Mouse (Mus musculus) embryonic stem cell, embryonic (primary cell): ENCODE measurements at regions not wholly inside any gene's neighbourhood (a gene's known extent, or its start where the extent isn't known, plus 50 kb on each side); places are given as distances from the start of the nearest gene placed in this dataset.

ENCODE experiments used
- CTCF ChIA-PET, 4 experiments: fragments of 300-600 bp in 2 of 4; fragments of 350-600 bp in 2 of 4; sonication (Branson Sonifier 250); formaldehyde crosslinking; loops; one replicate each; lab custom pipeline; 2022; ENCODE audit warnings: inconsistent platforms in 2 of 4; lab: Charles Lee
- POLR2A ChIA-PET, 4 experiments: fragments of 300-600 bp in 2 of 4; fragments of 350-600 bp in 2 of 4; sonication (Branson Sonifier 250); formaldehyde crosslinking; loops; one replicate each; lab custom pipeline; 2022; ENCODE audit warnings: antibody characterized with exemption in 4 of 4, inconsistent platforms in 1 of 4; lab: Charles Lee

DNA sequence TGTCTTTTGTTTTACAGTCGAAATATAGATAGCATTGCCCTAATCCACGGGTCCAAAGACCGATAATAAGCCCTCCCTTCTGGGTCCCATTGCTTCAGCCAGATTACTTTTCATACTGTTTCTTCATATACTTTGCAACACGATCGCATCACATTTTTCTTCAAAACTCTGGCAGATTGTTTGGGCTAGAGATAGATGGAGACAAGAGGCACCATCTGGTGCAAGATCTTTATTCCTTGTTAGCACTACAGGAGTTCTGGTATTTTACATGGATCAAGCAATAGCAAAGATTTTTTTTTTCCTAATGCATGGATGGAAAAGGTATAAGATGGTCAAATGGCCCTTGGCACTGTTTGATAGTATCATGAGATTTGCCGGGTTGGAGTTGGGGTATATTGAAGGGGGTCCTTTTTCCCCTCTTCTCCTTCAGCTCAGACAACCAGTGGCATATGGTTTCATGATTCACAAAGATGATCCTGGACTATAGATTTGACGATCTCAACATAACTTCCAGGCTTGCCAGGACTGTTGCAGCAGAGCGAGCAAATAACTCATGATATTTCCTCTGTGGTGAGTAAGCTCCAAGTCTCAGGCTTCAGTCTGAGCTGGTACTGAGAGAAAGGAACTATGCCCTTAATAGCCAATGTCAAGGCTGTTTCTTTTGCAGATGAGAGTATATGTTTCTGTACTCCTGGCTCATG is 127.6 kb upstream of the Mef2c start:
- POLR2A ChIA-PET: no interaction called here
- CTCF ChIA-PET: no interaction called here

DNA sequence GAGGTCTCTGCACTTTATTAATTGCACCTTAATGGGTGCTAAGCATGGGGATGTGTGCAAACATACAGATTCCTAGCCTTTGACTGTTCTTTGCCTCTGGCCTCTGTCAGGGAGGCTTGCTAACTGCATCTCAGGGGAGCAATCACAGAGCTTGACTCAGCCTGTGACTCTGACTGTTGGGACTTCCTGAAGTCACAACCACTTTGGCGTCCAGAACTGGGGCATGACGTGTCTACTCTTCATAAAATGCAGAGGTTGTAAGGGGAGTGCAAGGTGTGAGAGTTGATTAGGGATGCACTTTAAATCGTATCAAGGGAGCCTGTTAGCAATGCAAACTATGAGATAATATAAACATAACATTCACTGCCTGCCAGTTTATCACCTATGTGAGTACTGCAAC is 125.2 kb upstream of the Mef2c start:
- CTCF ChIA-PET: no interaction called here
- POLR2A ChIA-PET: no interaction called here

DNA sequence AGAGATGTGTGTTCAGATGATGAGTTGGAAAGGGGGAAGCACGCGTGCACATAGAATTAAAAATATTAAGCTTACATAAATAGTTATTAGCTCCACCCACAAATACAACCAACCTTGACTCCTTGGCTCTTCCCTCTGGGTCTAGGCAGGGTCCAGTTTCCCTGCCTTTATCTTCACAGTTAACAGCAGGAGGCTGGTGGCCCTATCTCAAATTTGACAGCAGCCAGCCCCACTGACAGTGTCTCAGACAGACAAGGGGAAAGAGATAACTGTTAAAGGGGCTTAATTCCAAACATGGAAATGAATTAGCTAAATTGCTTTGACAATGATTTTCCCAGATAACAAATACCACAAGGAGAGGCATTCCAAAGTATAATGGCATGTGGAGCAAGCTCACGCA is 121.2 kb upstream of the Mef2c start:
- ChIA-PET CTCF (no interaction called here), POLR2A (no interaction called here)

DNA sequence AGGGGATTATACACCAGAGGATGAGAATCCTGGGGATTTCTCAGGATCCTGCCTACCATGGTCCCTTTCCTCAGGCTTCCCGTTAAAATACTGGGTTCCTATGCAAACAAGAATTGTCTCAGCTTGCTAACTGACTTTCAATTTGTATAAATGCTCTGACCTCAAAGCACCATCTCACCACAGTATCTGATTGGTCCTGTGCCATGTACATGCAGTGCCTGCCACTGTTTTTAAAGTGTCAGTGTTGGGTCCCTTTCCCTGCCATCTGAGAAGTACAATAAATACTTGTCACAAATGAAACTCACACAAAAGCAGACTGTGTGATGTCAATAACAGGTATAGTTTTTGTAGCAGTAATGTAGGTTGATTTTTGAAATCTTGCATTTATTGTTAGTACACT is 109.1 kb upstream of the Mef2c start:
- POLR2A ChIA-PET: no interaction called here
- CTCF ChIA-PET: no interaction called here

DNA sequence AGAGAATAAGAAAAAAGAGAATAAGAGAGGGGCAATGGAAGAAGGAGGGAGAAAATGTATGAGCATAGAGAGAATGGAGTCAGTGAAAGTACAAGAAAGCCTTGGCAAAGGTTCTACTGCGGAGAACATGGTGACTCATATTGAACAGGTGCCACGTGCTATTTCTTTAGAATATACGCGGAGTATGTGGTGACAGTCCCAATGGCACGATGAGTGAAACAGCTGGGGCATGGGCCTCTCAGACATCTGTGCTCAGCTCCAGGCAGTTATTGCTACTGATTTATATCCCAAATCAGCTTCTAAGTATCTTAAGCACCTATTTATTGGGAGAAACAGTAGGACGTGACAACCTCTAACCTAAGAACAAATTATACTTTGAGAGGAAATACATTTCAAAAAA is 104.5 kb upstream of the Mef2c start:
- POLR2A ChIA-PET: no interaction called here
- CTCF ChIA-PET: no interaction called here

DNA sequence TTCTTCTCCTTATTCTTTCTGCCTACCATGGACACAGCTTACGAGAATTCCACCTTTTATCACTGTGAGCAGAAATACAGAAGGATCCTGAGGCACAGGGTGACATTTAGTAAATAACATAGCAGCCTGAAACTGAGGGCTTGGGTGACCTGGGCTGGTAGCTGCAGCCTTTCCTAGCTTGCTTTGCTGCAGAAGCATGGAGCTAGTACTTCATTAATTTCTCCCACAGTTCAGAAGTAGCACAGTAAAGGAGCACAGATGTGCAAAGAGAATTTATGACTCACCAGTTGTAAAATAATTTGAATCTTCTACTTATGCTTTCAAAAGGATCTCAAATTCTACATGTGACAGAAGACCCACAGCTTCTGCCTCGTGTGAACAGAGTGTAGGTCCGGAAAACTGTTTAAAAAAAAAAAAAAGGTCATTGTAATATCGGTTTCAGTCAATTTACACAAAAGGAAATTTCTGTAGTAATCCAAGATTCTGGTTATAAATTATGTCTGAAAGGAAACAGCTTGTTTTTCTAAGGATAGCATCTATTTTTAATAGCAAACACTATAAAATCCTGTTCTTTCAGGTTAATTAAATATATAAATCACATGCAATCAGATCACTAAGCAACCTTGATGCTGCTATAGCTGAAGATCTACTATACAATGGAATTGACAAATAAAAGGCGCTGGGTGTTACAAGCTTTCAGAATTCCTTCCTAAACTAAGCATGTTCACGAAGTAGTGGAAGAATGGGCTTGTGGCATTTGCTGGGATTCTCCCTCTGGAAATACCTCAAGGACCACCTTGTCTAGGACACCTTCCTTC is 64.0 kb upstream of the Mef2c start:
- ChIA-PET POLR2A (no interaction called here), CTCF (no interaction called here)

DNA sequence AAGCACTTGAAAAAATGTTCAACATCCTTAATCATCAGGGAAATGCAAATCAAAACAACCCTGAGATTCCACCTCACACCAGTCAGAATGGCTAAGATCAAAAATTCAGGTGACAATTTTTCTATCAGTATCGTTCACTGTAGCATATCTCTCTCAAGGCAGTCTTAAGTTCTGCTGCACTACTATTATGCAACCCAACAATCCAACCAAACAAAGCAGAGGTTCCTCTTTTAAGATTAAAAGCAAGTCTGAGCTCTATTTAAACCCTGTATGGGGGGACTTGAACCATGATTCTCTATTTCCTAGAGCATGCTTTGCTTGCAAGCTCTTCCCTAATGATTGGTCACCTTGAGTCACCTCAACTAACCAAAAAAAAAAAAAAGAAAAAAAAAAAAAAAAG is 59.6 kb upstream of the Mef2c start:
- ChIA-PET POLR2A (no interaction called here), CTCF (interaction anchor here in 1 of 4 experiments (0.7 kb wide), 1 partner anchor 12 kb away, joined by 8 read pairs; no protein-coding TSS in a partner anchor)

DNA sequence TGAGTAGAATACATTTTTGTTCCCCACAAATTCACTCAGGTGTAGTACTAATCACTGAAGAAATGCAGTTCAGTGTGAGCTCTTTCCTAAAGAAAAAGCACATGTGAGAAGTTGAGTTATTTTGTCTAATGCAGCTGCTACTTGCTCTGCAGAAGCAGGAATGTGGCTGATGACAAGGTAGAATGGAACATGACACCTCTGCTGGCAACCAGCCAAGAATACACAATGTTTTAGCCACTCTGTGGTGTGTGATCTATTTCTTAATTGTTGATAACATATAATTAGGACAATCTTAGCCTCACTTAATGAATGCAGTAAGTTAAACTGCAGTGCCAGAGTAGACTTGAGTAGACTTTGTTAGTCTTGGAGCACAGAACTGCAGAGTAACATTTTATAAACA is 53.0 kb upstream of the Mef2c start:
- ChIA-PET CTCF (no interaction called here), POLR2A (no interaction called here)

DNA sequence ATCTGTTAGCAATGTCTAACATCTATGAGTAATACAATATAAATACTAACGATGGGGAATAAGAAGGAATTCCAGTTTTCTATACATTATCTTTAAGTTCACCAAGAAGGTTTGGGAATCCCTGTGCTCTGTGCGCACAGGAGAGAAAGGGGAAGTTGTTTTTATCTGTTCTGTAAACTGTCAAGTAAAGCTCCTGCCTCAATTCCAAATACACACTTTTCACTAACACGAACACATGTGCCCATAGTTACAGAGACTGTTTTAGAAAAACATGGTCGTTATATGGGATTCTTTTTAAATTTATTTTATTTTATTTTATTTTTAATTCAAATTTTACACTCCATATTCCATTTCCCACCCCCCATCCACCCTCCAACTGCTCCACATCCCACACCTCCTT is 50.8 kb upstream of the Mef2c start:
- POLR2A ChIA-PET: no interaction called here

More for the DNA sequence above, 50.8 kb upstream of the Mef2c start:
- CTCF ChIA-PET: interaction anchor here in 1 of 4 experiments (1.7 kb wide), 1 partner anchor 202 kb away, joined by 4 read pairs; no protein-coding TSS in a partner anchor
